Mouse (Mus musculus): ENCODE measurements around the gene Helz.
A peak's percentile ranks its signal among the peaks of the same experiment; 100 is the strongest.
"Not testable (repeated sequence)": the region's sequence is repeated elsewhere in the genome, so short reads cannot be mapped to it uniquely, and the experiment has no call there.

The Helz gene

DNA sequence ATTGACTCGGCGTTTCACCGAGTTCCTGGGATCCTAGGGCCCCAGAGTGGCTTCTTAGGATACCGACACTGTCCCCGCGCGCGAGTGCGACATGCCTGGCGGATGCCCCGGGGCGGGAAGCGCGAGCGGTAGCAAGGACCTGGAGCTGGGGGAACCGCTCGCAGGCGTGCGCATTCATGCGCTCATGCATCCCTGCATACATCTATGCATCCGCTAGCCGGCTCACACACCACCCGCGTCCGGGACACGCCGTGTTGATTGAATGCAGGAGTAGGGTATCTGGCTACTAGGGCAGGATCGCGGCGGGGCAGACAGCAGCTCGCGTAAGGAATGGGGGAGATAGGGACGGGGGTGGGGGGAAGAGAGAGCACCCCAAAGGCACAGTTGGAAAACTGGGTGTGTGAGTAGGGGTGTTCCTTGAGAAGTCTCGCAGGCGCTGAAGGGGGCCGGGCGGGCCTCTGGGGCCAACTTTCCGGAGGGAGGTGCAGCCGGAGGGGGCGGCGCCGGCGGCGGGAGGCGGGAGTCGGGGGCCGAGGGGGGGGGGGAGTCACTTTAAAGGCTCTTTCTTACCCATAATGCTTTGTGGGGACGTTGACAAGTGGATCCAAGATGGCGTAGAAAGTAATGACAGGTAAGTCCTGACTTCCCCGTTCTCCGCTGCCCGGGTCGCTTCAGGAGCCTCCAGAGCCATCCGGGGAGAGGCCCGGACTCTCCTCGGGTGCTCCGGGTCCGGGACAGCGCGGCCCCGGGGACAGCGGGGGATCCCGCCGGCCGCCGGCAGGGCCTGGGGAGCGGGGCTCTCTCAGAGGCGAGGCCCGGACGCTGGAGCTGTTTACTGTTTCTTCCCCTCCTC is at the start of gene Helz:
Gene Helz (plus strand): TSS at position 580 of the 853 bp plus-strand sequence.
- DNase-seq = peak; percentile 54

- no peak for DNase-seq
Observed at GRCm38 (mm10) chr11:107502801-107503200, 44.9 kb upstream of the Helz start.

DNA sequence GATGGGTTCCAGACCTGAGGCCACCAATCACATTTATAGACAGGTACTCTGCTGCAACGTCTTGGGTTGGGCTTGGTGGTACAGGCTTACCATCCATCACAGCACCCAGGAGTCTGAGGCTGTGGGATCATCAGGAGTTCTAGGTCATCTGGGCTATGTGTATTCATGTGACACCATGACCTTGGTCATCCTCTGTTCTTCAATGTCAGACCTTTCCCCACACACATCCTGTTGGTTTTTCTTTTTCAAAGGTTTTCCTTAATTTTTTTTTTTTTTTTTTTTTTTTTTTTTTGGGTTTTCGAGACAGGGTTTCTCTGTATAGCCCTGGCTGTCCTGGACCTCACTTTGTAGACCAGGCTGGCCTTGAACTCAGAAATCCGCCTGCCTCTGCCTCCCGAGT is 43.4 kb upstream of the Helz start:
- not testable (repeated sequence) for DNase-seq

GRCm38 (mm10) chr11:107506260-107506659 is 41.5 kb upstream of the Helz start:
- DNase-seq = no peak

DNA sequence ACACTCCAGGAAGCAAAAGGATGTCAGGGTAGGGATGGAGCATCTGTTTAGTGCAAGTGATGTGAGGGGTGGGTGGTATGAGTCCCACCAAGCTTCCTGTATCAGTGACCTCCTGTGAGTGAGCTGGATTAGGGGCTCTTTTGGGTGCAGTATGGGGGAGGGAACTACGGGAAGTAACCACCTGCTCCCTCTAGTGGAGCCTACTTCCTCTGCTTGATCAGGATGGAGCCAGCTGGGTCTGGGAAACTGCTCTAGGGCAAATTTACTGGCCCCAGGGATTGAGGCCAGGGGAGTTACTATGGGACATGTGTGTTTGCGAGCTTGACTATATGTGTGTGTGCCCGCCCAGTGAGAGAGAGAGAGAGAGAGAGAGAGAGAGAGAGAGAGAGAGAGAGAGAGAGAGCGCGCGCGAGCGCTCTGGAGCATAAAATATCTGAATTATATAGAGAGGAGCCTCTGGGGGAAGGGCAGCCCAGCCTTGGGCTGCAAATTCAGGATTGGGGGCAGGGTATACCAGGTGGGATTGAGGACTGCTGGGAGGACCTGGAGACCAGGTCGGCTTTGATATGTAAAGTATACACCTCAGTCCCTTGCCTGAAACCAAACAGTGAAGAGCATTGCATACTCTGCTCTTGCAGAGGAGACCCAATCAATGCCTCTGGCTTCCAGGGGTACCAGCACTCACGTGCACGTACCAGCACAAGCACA is 37.9 kb upstream of the Helz start:
- no peak for DNase-seq

- peak; percentile 18 for DNase-seq
Observed at GRCm38 (mm10) chr11:107510362-107511269, 37.1 kb upstream of the Helz start.

DNA sequence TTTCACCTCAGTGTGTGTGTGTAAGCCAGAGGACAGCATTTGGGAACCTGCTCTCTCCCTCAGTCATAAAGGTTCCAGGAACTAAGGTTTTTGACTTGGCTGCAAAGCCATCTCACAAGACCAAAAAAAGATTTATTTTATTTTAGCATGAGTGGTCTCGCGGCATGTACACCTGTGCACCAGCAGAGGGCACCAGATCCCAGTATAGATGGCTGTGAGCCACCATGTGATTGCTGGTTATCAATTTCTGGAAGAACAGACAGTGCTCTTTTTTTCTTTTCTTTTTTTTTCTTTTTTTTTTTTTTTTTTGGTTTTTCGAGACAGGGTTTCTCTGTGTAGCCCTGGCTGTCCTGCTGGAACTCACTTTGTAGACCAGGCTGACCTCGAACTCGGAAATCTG is 35.8 kb upstream of the Helz start:
- peak; percentile 71 for DNase-seq

DNA sequence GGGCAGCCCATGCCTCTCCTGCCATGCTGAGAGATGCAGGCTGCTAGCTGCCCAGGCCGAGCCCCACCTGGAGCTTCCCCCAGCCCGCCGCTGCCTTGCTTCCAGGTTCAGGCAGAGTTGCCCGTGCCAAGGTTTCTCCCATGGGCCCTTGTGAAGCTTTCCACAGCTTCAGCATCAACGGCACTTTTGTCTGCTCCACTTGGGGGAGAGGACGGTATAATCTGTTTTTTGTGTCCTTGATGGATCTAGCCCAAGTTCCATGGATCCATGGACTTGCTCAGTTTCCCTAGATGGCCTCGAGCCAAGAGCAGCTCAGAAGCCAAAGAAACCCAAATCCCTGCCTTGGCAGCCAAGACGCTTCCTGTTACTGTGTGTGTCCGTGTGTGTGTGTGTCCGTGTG is 34.7 kb upstream of the Helz start:
- no peak for DNase-seq

GRCm38 (mm10) chr11:107516387-107516786 is 31.3 kb upstream of the Helz start:
- DNase-seq = no peak

- no peak for DNase-seq
Observed at GRCm38 (mm10) chr11:107518645-107519429, 28.9 kb upstream of the Helz start.

DNA sequence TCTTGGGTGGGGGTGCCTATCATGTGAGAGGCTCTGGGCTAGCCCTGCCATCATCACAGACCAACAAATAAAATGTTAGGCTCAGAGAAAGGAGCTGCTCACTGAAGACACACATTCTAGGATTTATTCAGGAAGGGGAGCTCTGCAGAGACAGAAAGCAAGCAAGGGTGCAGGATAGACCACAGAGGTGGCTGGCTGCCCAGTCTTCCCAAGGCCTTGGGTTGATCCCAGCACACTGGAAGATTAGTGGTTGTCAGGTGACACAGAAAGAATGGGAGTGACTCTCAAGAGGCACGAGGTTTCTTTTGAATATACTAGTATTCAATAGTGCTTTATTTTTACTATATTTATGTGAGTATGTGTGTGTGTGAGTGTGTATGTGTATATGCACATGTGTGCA is 26.6 kb upstream of the Helz start:
- no peak for DNase-seq

DNA sequence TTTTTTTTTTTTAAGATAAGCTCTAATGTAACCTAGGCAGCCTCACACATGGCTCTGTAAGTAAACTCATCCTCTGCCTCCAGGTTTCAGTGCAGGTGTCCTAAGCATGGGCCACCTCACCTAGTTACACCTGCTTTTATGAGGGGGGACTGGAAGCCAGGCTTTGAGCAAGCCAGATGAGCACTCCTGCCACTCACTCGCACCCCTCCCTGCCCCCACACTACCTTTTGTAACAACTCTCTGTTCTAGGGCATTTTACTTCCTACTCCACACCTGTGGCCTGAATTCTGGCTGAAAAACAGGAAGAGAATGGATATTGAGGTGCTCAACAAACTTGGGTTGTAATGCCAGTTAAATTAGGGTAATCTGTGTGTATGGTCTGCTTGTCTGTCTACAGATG is 22.8 kb upstream of the Helz start:
- DNase-seq = no peak

DNA sequence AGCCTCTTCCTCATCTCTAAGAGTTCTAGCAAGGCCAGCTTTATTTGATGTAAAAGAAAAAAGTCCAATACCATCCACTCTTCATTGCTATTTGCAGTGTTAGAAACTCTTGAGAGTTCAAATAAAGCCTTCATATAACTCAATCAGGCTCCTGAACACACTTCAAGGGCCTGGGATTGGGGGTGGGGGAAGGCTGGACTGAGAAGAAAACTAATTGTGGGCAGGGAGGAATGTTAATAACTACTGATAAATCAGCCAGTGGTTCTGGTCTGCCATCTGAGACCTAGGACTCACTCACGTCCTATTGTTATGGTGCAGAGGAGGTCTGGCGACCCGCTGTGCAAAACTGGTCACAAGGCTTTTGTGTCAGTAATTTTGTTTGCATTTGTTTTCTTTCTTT is 20.1 kb upstream of the Helz start:
- DNase-seq = no peak

DNA sequence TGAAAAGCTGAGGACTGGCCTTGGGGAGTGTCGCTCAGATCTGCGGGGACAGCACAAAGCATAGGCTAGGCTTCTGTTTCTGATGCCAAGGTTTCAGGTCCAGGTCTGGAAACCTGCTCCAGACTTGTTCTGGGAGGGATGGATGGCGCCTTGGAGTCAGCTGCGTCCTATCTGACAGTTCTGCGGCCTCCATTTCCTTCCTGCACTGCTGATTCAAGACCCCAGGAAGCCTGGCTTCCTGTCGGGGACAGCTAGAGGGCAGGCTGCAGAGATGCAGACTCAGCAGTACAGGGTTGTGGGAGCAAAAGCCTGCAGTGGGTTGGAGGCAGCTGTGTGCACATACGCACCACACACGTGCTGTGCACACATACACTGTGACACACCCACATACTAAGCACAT is 18.4 kb upstream of the Helz start:
- peak; percentile 14 for DNase-seq

GRCm38 (mm10) chr11:107531445-107531844 is 16.3 kb upstream of the Helz start:
- DNase-seq = no peak

DNA sequence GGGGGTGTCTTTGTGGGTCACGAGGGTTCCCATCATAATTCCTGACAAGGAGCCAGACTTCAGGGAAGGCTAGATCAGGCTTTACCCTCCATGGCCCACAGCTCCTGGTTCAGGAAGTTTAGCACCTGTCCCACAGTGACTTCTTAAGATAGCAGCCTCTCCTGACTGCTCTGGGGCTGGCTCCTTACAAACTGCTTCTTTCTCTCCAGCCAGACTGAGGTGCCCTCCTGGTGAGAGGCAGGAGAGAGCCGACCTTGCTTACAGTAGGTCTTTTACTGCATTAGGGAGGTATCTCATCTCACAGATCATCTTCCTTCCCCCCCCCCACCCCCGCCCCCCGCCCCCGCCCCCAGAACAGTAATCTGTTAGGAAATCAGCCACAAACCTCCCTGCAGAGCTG is 15.5 kb upstream of the Helz start:
- no peak for DNase-seq

DNA sequence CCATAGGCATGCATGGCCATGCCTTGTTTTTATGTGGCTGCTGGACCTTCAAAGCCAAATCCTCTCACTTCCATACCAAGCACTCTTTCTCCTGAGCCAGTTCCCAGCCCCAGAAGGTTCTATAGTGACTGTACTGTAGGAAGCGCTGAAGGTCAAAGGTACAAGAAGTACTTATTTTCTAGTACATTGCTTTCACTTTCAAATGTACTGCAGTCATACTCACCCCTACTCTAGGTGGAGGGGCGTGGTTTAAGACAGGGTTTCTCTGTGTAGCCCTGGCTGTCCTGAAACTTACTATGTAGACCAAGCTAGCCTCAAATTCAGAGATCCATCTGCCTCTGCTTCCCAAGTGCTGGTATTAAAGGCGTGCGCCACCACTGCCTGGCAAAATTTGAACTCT is 8.7 kb upstream of the Helz start:
- DNase-seq = no peak

GRCm38 (mm10) chr11:107540339-107540738 is 7.4 kb upstream of the Helz start:
- no peak for DNase-seq

DNA sequence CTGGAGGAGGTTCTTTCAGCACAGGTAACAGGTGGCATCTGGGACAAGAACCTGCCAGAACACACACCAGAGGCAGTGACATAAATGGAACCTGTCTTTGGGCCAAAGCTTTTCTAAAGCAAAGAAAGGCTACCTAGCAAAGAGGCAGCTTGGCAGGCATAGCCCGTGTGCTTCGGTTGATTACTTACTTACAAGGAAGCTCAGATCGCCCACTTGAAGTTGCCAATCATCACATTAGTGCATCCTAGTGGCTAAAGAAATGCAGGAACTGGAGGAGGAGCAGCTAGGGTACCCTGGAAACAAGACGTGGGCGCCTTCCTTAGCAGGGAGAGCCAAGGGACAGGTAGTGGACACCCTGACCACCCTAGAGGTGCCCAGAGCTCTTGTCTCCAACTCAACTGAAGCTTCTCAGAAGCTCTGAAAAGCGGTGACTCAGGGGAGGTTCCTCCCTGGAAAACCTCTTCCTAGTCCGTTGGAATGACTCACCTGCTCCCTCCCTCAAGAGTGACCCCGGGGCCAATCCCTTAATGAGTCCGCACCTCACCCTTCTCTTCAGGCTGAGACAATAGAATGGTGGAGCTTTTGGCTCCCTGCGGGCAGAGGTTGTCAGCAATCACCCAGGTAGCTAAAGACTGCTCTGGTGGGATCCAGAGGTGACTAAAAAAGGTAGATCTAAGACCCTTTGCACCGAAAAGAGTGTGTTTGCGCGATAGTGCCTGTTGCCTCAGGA is 1.8 kb upstream of the Helz start:
- DNase-seq = no peak

DNA sequence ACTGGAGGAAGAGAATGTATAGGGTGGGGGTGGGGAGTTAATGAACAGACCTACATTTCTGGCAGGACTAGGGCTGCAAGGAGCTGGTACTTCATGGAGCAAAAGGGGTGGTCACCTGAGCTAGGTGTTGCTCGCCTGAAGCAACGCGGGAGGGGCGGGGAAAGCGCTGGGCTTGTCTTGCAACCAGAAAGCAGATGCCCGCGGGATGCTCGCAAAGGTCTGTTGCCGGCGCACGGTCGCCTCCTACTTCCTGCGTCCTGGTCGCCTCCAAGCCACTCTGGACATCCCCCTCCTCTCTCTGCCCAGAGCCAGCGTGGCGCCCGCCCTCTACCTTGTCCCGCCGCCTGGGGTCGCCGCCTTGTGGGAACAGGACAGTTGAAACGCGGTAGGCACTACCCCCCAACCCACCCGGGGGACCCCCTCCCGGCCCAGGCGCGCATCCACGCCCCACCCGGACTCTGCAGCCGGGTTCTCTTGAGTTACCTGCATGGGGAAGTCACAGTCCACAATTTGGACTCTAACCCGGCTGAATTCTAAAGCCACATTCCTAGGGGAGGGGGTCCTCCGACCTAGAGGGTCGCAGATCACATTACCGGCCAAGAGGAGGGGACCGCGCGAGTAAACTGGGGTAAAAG is 946 bp upstream of the Helz start:
- DNase-seq = peak; percentile 24

All from right cerebral cortex, postnatal 14 days (tissue).